Mouse (Mus musculus) cerebellum, postnatal 4 days (tissue): Measurements from ENCODE around the gene Slc25a26.

ENCODE experiments used
- DNase-seq, 2 experiments: peaks; one replicate each; pipeline ENCODE4 v3.0.0; 2022; ENCODE audit warnings: low spot score in 2 of 2, mixed read lengths in 1 of 2

Gene Slc25a26

GRCm38 (mm10) chr6:94637024-94637434, 136.9 kb downstream of the Slc25a26 start:
- no peak for DNase-seq

GRCm38 (mm10) chr6:94640297-94640696, 140.2 kb downstream of the Slc25a26 start:
- DNase-seq: no peak

GRCm38 (mm10) chr6:94642048-94642447, 141.9 kb downstream of the Slc25a26 start:
- no peak for DNase-seq

GRCm38 (mm10) chr6:94643989-94644388, 143.9 kb downstream of the Slc25a26 start:
- DNase-seq: no peak

GRCm38 (mm10) chr6:94644641-94645040, 144.5 kb downstream of the Slc25a26 start:
- no peak for DNase-seq

- no peak for DNase-seq
Observed at GRCm38 (mm10) chr6:94645723-94646122, 145.6 kb downstream of the Slc25a26 start.

- DNase-seq: no peak
Observed at GRCm38 (mm10) chr6:94646274-94646863, 146.2 kb downstream of the Slc25a26 start.

GRCm38 (mm10) chr6:94646902-94647301, 146.8 kb downstream of the Slc25a26 start:
- no peak for DNase-seq

GRCm38 (mm10) chr6:94647574-94648430, 147.7 kb downstream of the Slc25a26 start:
- no peak for DNase-seq

GRCm38 (mm10) chr6:94648496-94648895, 148.4 kb downstream of the Slc25a26 start:
- no peak for DNase-seq

- no peak for DNase-seq
Observed at GRCm38 (mm10) chr6:94649637-94650036, 149.5 kb downstream of the Slc25a26 start.

GRCm38 (mm10) chr6:94651541-94651940, 151.4 kb downstream of the Slc25a26 start:
- DNase-seq: no peak

- DNase-seq: no peak
Observed at GRCm38 (mm10) chr6:94652659-94653213, 152.6 kb downstream of the Slc25a26 start.

GRCm38 (mm10) chr6:94653388-94654316, 153.5 kb downstream of the Slc25a26 start:
- no peak for DNase-seq
